Mouse (Mus musculus) limb, embryonic 14.5 days (tissue): Measurements from ENCODE around the gene Ficd. TPM values are rescaled to one million over a fixed set of nuclear protein-coding genes. Genes with fewer than 3 reads are reported as not detected.

Experiments used
- ATAC-seq: fragments of 200-750 bp; cut with Nextera tagmentation; 2 replicates; pipeline ENCODE4 v1.8.0; 2017; ENCODE audit warnings: low read depth, moderate number of reproducible peaks, moderate TSS enrichment; ENCODE audit not compliant: low FRiP score
- DNase-seq: peaks from one replicate; pipeline ENCODE4 v3.0.0-alpha.2; 2015; ENCODE audit warnings: low spot score
- H3K27ac ChIP-seq: fragments of 300-500 bp; sonication (generic); replicated peaks from 2 replicates; pipeline ENCODE4 v1.5.1; 2014; ENCODE audit warnings: low read depth, mild to moderate bottlenecking, low read length, moderate library complexity, mixed read lengths
- H3K27me3 ChIP-seq: fragments of 300-500 bp; sonication (generic); 2 replicates; pipeline ENCODE4 v1.6.1; 2014; ENCODE audit warnings: low read length, mixed read lengths; ENCODE audit not compliant: control insufficient read depth, insufficient read depth
- H3K36me3 ChIP-seq: fragments of 300-500 bp; sonication (generic); 2 replicates; pipeline ENCODE4 v1.6.1; 2014; ENCODE audit warnings: mild to moderate bottlenecking, low read length, moderate library complexity, mixed read lengths; ENCODE audit not compliant: control insufficient read depth, insufficient read depth
- H3K4me1 ChIP-seq: fragments of 300-500 bp; sonication (generic); 2 replicates; pipeline ENCODE4 v1.6.1; 2014; ENCODE audit warnings: antibody characterized with exemption, low read length, mixed read lengths; ENCODE audit not compliant: control insufficient read depth, insufficient read depth
- H3K4me2 ChIP-seq: fragments of 300-500 bp; sonication (generic); replicated peaks from 2 replicates; pipeline ENCODE4 v1.6.1; 2014; ENCODE audit warnings: low read depth, mild to moderate bottlenecking, low read length, moderate library complexity; ENCODE audit not compliant: severe bottlenecking
- H3K4me3 ChIP-seq: fragments of 300-500 bp; sonication (generic); replicated peaks from 2 replicates; pipeline ENCODE4 v1.5.1; 2014; ENCODE audit warnings: low read length
- H3K9ac ChIP-seq: fragments of 300-500 bp; sonication (generic); 2 replicates; pipeline ENCODE4 v1.6.1; 2014; ENCODE audit warnings: mild to moderate bottlenecking, low read depth, low read length, moderate library complexity; ENCODE audit not compliant: severe bottlenecking
- H3K9me3 ChIP-seq: fragments of 300-500 bp; sonication (generic); 2 replicates; pipeline ENCODE4 v1.6.1; 2016; ENCODE audit warnings: low read length; ENCODE audit not compliant: control insufficient read depth
- POLR2A ChIP-seq: fragments of 200-500 bp; IDR thresholded peaks from 2 replicates; pipeline ENCODE4 v1.8.0; 2012; ENCODE audit warnings: inconsistent platforms, mild to moderate bottlenecking, moderate library complexity, borderline replicate concordance; ENCODE audit not compliant: insufficient read depth, insufficient read length; ENCODE audit errors: extremely low read depth
- WGBS: fragments of 180-500 bp; shearing (Covaris S2); extraction: QIAGEN DNeasy Blood & Tissue Kit; methylation state at CpG from one replicate; pipeline ENCODE4 v1.1.7; 2014; 5-methylcytosine and 5-hydroxymethylcytosine counted together
- polyA plus RNA-seq, 2 experiments: library from polyadenylated mRNA; depleted of rRNA in 1 of 2; stranded (reverse) in 1 of 2; unstranded in 1 of 2; fragments of >200 nt; fragmentation: Nextera tagmentation in 1 of 2; extraction: Ambion mirVana in 1 of 2; gene quantifications; 2 replicates each; pipeline versions ENCODE4 v1.2.1 to v1.2.3; 2012 to 2014

The Ficd gene
- polyA plus RNA-seq, 2 experiments, result 6.3 to 6.5 TPM

- Histone ChIP-seq H3K27ac (no peak overlapping the region), H3K4me2 (no peak overlapping the region), H3K9me3 (no peaks in the 10 kb centered on the region), H3K4me3 (no peak overlapping the region), H3K36me3 (peaks cover 99% of the 10 kb centered on the region), H3K4me1 (no peaks in the 10 kb centered on the region), H3K27me3 (no peaks in the 10 kb centered on the region), H3K9ac (no peak overlapping the region)
- DNase-seq (no peak), ATAC-seq (no peak)
- 87% methylated on average over 15 of the region's 15 CpGs for WGBS
- TF ChIP-seq POLR2A, result no peak
Measured at GRCm38 (mm10) chr5:113755347-113756030, 19.9 kb downstream of the Ficd start.

DNA sequence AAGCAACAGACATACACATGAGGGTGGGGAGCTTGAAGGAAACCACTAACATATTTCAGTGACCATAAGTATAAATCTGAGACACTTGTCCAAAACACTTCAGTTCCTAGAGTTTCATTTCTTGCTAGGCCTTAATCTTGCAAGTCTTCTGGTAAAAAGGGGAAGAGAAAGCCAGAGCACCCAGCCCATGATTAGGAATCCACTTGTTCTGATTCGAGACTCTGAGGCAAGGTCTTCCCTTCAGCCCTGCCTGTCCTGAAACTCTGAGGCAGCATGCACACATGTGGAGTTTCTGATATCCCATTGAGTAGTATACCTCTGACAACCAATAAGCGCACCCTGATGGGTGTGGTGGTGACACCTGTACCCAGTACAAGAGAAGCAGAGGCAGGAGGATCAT lies 26.0 kb downstream of the Ficd start:
- DNase-seq (no peak), ATAC-seq (no peak)
- no peaks in the 10 kb centered on the region for H3K4me1 ChIP-seq
- no peak overlapping the region for H3K27ac ChIP-seq
- WGBS, result 88% methylated on average over 2 of the region's 2 CpGs
- no peak overlapping the region for H3K9ac ChIP-seq
- H3K4me2 ChIP-seq, result no peak overlapping the region
- H3K4me3 ChIP-seq, result no peak overlapping the region
- H3K36me3 ChIP-seq, result peaks cover 77% of the 10 kb centered on the region
- H3K27me3 ChIP-seq, result no peaks in the 10 kb centered on the region
- no peak for TF ChIP-seq POLR2A
- no peaks in the 10 kb centered on the region for H3K9me3 ChIP-seq

GRCm38 (mm10) chr5:113764426-113764825 lies 28.8 kb downstream of the Ficd start:
- Histone ChIP-seq H3K9me3 (no peaks in the 10 kb centered on the region), H3K36me3 (peaks cover 72% of the 10 kb centered on the region), H3K4me2 (no peak overlapping the region), H3K4me1 (peaks cover 1% of the 10 kb centered on the region; the same call in 1 of the 2 replicates), H3K27ac (no peak overlapping the region), H3K9ac (no peak overlapping the region), H3K4me3 (no peak overlapping the region), H3K27me3 (no peaks in the 10 kb centered on the region)
- ATAC-seq, result no peak
- no peak for TF ChIP-seq POLR2A
- no peak for DNase-seq
- 88% methylated on average over 7 of the region's 7 CpGs for WGBS

DNA sequence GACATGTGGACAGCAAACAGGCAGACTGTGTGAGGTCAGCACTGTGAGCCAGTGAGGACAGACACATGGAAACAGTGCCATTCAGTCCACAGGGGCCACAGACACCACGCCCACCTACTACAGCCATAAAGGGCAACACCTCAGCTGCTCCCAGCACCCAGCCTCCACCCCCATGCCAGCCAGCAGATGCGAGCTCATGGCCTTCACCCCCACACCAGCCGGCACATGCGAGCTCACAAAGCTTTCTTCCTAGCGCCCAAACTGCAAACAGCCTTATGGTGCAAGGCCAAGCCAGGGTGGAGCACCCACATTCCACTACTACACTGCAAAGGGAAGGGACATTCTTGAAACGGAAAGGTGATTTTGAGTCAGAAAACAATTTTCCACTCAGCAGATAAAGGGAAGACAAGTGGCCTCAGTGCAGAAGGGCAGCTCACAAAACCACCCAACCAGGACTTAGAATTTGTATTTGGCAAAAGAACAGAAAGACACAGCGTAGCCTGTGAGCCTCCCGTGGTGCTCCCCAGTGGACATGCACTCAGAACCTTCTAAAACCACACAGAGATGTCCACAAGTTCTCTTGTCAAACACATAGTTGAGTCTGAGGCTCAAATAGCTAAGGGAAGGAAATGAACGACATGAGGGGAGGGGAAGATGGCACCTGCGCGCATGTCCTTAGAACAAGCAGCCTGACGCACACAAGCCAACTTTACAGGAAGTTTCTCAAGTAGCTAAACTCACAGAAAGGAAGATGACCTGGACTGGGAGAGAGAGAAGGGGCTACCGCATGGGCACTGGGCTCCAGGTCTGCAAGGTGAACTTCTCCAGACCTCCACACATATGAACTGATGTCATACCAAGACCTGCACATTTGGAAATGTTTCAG lies 30.3 kb downstream of the Ficd start:
- H3K4me2 ChIP-seq, result no peak overlapping the region
- H3K4me1 ChIP-seq, result peaks cover 14% of the 10 kb centered on the region
- no peaks in the 10 kb centered on the region for H3K27me3 ChIP-seq
- no peak overlapping the region for H3K27ac ChIP-seq
- no peak overlapping the region for H3K4me3 ChIP-seq
- ATAC-seq (no peak), DNase-seq (no peak)
- TF ChIP-seq POLR2A, result no peak
- no peaks in the 10 kb centered on the region for H3K9me3 ChIP-seq
- H3K36me3 ChIP-seq, result peaks cover 58% of the 10 kb centered on the region
- H3K9ac ChIP-seq, result no peak overlapping the region
- 86% methylated on average over 13 of the region's 13 CpGs for WGBS

DNA sequence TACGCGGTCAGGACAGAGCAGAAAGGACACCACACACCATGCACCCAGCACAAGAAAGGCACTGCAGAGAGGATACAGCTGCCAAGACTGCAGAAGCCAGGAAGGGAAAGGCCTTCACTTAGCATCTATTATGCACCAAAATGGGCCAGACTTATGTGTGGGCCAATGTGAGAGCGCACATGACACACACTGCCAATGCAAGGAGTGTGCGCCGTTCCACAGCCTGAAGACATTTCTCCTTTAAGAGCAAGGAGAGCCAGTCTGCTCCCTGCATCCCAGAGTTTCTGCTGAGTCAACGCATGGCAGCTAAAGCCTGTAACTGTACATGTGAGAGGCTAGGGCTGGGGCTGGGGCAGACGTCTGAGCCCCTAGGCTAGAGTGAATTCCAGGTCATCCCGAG lies 33.2 kb downstream of the Ficd start:
- DNase-seq, result no peak
- 90% methylated on average over 8 of the region's 8 CpGs for WGBS
- Histone ChIP-seq H3K4me3 (no peak overlapping the region), H3K9me3 (no peaks in the 10 kb centered on the region), H3K27ac (no peak overlapping the region), H3K4me2 (no peak overlapping the region), H3K36me3 (peaks cover 32% of the 10 kb centered on the region), H3K9ac (no peak overlapping the region), H3K27me3 (no peaks in the 10 kb centered on the region), H3K4me1 (peaks cover 18% of the 10 kb centered on the region)
- no peak for ATAC-seq
- TF ChIP-seq POLR2A, result no peak
